Mouse (Mus musculus) liver, embryonic 14.5 days (tissue): Measurements from ENCODE around the gene Arl2.

ENCODE experiments used
- CTCF ChIP-seq: IDR thresholded peaks from 2 replicates; pipeline ENCODE4 v1.5.1; 2016; ENCODE audit warnings: antibody characterized with exemption, low read depth, control low read depth
- EP300 ChIP-seq: IDR thresholded peaks from 2 replicates; pipeline ENCODE4 v1.6.1; 2016; ENCODE audit warnings: antibody characterized with exemption, low read depth

DNA sequence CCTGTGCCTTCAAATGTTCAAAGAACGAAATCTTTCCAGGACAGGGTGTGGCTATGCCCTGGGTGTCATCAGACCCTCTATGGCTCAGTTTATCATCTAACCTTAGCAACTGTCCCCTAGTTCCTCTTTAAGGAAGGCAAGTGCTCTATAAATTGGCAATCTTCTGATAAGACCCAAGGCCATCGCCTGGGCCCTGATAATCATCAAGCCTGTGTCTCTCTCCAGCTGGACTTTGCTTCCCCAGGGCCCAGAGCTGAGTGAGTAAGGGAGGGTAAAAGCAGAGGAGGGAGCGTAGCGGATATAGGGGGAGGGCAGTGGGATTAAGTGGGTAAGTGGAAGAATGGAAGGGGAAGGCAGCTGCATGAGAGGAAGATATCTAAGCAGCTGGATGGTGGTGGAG, 36.9 kb downstream of the Arl2 start:
- TF ChIP-seq CTCF (no peak), EP300 (no peak)
